Mouse (Mus musculus) embryonic fibroblast, embryonic 13.5 days (primary cell): ENCODE data around the gene Egln1. TPM values are rescaled to one million over a fixed set of nuclear protein-coding genes. Genes with fewer than 3 reads are reported as not detected.

ENCODE experiments used
- H3K27ac ChIP-seq: 2 replicates; pipeline ENCODE4 v1.5.1; 2012; ENCODE audit warnings: low read length, control low read depth, inconsistent platforms; ENCODE audit not compliant: insufficient read depth
- H3K4me1 ChIP-seq: 2 replicates; pipeline ENCODE4 v1.6.1; 2011; ENCODE audit warnings: low read length; ENCODE audit not compliant: control insufficient read depth, insufficient read depth
- H3K4me3 ChIP-seq: 2 replicates; pipeline ENCODE4 v1.5.1; 2011; ENCODE audit warnings: mild to moderate bottlenecking, control low read depth, low read length; ENCODE audit not compliant: insufficient read depth
- CTCF ChIP-seq: IDR thresholded peaks from 2 replicates; pipeline ENCODE4 v1.5.1; 2011; ENCODE audit warnings: mild to moderate bottlenecking, control low read depth, low read length, moderate library complexity, borderline replicate concordance; ENCODE audit not compliant: insufficient read depth
- POLR2A ChIP-seq: IDR thresholded peaks from 2 replicates; pipeline ENCODE4 v1.6.1; 2011; ENCODE audit warnings: low read depth, mild to moderate bottlenecking, control low read depth, low read length, moderate library complexity
- polyA plus RNA-seq: library from polyadenylated mRNA; stranded (reverse); fragments of >200 nt; gene quantifications from 2 replicates; pipeline ENCODE4 v1.2.4, GENCODE M21; 2011; ENCODE audit warnings: low read depth; ENCODE audit not compliant: missing spikeins, insufficient read length

Egln1 gene
- polyA plus RNA-seq, 1 experiment, result 33.1 TPM

DNA sequence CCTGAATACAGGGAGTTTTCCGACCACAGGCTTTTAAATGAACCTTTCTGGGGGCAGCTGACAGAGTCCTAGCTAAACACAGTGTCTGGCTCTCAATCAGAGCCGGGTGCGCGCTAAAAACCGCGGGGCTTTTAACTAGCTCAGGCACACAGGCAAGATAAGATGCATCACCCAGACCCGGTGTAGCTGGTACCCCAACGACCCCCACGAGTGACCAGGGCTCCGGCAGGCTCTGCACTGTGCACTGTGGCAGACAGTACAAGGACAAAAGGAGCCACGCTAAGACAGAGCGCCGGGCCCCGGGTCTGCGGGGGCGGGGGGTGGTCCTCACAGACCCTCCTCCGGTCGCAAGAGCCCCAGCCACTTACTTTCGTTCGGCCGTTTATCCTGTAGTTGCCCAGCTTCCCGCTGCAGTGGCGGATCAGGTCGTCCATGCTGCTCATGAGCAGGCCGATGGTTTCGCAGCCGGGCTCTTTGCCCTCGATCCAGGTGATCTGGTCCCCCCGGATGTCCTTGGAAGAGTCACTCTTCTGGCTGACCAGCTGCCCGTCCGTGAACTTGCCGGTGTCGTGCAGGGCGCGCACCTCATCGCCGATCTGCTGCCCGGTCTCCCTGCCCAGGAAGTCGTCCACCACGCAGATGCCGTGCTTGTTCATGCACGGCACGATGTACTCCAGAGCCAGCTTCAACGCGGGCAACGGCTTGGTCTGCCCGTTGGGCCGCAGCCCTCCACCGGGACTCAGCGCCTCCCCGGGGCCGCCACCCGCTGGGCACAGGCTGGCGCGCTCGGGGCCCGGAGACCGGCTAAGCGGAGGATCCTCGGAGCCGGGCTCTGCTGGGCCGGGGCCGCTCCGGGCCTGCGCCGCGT is 1.0 kb downstream of the Egln1 start:
- Histone ChIP-seq H3K27ac (peak overlapping the region; percentile 57), H3K4me1 (peaks cover 11% of the 10 kb centered on the region; the same call in 1 of the 2 replicates), H3K4me3 (peak overlapping the region; percentile 88)
- TF ChIP-seq POLR2A (peak; percentile 41; the same call in 1 of the 2 replicates), CTCF (no peak)

- Histone ChIP-seq H3K27ac (no peak overlapping the region), H3K4me1 (0 out of 2 replicates have a peak, but pooled peaks cover 3% of the 10 kb centered on the region), H3K4me3 (no peak overlapping the region)
- TF ChIP-seq POLR2A (no peak), CTCF (no peak)
Measured at GRCm38 (mm10) chr8:124944406-124944805, 4.7 kb downstream of the Egln1 start.

GRCm38 (mm10) chr8:124943801-124944200 is 5.3 kb downstream of the Egln1 start:
- no peak overlapping the region for H3K4me3 ChIP-seq
- 0 out of 2 replicates have a peak, but pooled peaks cover 3% of the 10 kb centered on the region for H3K4me1 ChIP-seq
- H3K27ac ChIP-seq, result no peak overlapping the region
- TF ChIP-seq CTCF, result no peak
- TF ChIP-seq POLR2A, result no peak

GRCm38 (mm10) chr8:124937293-124937692 is 11.8 kb downstream of the Egln1 start:
- H3K27ac ChIP-seq, result no peak overlapping the region
- H3K4me1 ChIP-seq, result no peaks in the 10 kb centered on the region
- no peak for TF ChIP-seq POLR2A
- no peak for TF ChIP-seq CTCF
- H3K4me3 ChIP-seq, result no peak overlapping the region

- Histone ChIP-seq H3K4me3 (no peak overlapping the region), H3K4me1 (no peaks in the 10 kb centered on the region), H3K27ac (no peak overlapping the region)
- no peak for TF ChIP-seq CTCF
Measured at GRCm38 (mm10) chr8:124936699-124937098, 12.4 kb downstream of the Egln1 start.

DNA sequence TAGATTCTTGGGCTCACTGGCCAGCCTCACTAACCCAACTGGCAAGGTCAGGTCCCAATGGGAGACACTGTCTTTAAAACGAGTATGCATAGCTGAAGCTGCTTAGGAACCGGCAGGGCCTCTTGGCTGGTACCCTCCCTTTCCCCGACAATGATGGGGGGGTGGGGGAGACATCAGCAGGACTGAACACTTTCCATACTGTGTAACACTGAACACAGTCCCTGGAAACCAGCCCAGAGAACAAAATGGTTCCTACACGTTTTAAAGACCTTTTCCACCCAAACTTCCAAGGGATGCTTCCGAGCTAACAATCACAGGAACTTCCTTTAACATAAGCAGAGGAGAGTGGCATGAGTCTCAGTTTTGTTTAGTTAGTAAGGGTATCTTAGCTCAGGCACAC is 14.0 kb downstream of the Egln1 start:
- no peak overlapping the region for H3K4me3 ChIP-seq
- TF ChIP-seq POLR2A (no peak), CTCF (no peak)
- H3K27ac ChIP-seq, result no peak overlapping the region
- no peaks in the 10 kb centered on the region for H3K4me1 ChIP-seq

DNA sequence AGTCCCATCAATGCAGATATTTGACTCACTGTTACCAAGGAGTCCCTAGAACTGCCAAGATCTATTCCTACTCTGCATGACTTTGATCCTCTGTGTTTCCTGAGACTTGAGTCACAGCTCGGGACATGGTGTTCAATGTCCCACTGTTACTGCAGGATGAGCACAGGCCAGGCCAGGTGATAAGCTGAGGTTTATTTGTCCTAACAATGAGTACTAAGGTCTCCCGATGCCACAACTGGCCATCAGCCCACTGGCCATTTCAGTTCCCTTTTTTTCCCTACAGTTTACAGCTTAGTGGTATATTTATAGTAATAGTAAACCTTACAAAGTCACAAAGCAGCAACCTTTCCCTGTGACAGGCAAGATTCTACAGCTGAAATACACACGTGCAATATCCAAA is 16.7 kb downstream of the Egln1 start:
- no peak for TF ChIP-seq POLR2A
- TF ChIP-seq CTCF, result no peak
- no peak overlapping the region for H3K4me3 ChIP-seq
- no peak overlapping the region for H3K27ac ChIP-seq
- H3K4me1 ChIP-seq, result peaks cover 3% of the 10 kb centered on the region

DNA sequence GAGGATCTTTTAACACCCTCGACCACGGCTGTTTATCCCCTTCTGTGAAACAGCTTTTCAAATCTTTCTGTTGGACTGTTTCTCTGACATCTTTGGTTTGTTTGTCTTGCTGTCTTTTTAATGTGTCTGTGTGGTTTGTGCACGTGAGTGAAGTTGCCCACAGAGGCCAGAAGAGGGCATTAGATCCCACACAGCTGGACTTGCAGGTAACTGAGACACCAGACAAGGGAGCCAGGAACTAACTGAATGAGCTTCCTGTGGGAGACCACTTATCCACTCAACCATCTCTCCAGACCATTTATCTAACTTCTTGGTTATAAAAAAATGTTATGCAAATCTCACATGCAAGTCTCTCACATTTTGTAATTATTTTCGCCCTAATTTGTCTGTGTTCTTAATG is 18.5 kb downstream of the Egln1 start:
- TF ChIP-seq POLR2A (no peak), CTCF (no peak)
- H3K4me3 ChIP-seq, result no peak overlapping the region
- H3K27ac ChIP-seq, result no peak overlapping the region
- peaks cover 16% of the 10 kb centered on the region for H3K4me1 ChIP-seq

- Histone ChIP-seq H3K27ac (no peak overlapping the region), H3K4me1 (peaks cover 19% of the 10 kb centered on the region), H3K4me3 (no peak overlapping the region)
- no peak for TF ChIP-seq CTCF
- TF ChIP-seq POLR2A, result no peak
Measured at GRCm38 (mm10) chr8:124930086-124930485, 19.0 kb downstream of the Egln1 start.

GRCm38 (mm10) chr8:124929006-124929405 is 20.1 kb downstream of the Egln1 start:
- TF ChIP-seq CTCF, result no peak
- no peak for TF ChIP-seq POLR2A
- no peak overlapping the region for H3K4me3 ChIP-seq
- no peak overlapping the region for H3K27ac ChIP-seq
- H3K4me1 ChIP-seq, result peaks cover 19% of the 10 kb centered on the region
